8 mouse cellular contexts compared by ENCODE assay signal in genomic region chr5:103760425-103761131, GRCm38 (mm10).
A peak's percentile ranks its signal among the peaks of the same experiment; 100 is the strongest.
DNase-seq lines count a peak whose midpoint lies in the region; ATAC-seq and TF ChIP-seq lines count a peak whose summit lies in the region.

No protein-coding gene starts in this region.

- WGBS in embryonic facial prominence, embryonic 14.5 days, result 2% methylated on average over 20 of the region's 20 CpGs

- H3K79me3 ChIP-seq in C2C12 (ENCODE audit: low read depth), result peaks cover 86% of the 10 kb centered on the region

- peak overlapping the region; percentile 46 for H3ac ChIP-seq in C2C12 (ENCODE audit: control insufficient read depth, insufficient read length, low read depth)

- peak; percentile 75 for ATAC-seq in embryonic facial prominence, embryonic 14.5 days (ENCODE audit: low read depth)
- peak; percentile 27 for ATAC-seq in megakaryocyte-erythroid progenitor cell, adult 5-6 weeks (replicated peaks; ENCODE audit: low FRiP score, low TSS enrichment, poor library complexity, severe bottlenecking)

- H3K27me3 ChIP-seq in C2C12 (ENCODE audit: control insufficient read depth, insufficient read depth, insufficient read length), result no peaks in the 10 kb centered on the region
- no peaks in the 10 kb centered on the region for H3K27me3 ChIP-seq in embryonic facial prominence, embryonic 14.5 days (replicated peaks; ENCODE audit: control insufficient read depth, insufficient read depth, low read length)

- intact Hi-C loops in heart, postnatal 14 days (cut with DNase I), result no loop called here

- peaks cover 100% of the 10 kb centered on the region for H3K79me2 ChIP-seq in C2C12 (ENCODE audit: control insufficient read depth, insufficient read depth)

- H3K36me3 ChIP-seq in C2C12 (ENCODE audit: control insufficient read depth, insufficient read depth), result no peaks in the 10 kb centered on the region
- H3K36me3 ChIP-seq in embryonic facial prominence, embryonic 14.5 days (ENCODE audit: control insufficient read depth, insufficient read depth, low read length), result 0 out of 2 replicates have a peak, but pooled peaks cover under 1% of the 10 kb centered on the region

- H3K4me3 ChIP-seq in C2C12 (ENCODE audit: insufficient read depth, poor library complexity, severe bottlenecking), result peak overlapping the region; percentile 3
- H3K4me3 ChIP-seq in embryonic facial prominence, embryonic 14.5 days (ENCODE audit: low read depth, low read length), result peak overlapping the region; percentile 38

- 0 out of 2 replicates have a peak, but pooled peaks cover under 1% of the 10 kb centered on the region for H3K9me3 ChIP-seq in embryonic facial prominence, embryonic 14.5 days (ENCODE audit: control insufficient read depth, low read length)

- H3K9ac ChIP-seq in embryonic facial prominence, embryonic 14.5 days (ENCODE audit: low read depth, low read length), result peak overlapping the region; percentile 47

- peak; percentile 43 for DNase-seq in adipocyte (ENCODE audit: low spot score)
- peak; percentile 56 for DNase-seq in embryonic facial prominence, embryonic 14.5 days (ENCODE audit: low spot score)
- DNase-seq in heart, postnatal 14 days, result peak; percentile 33 to 57
- peak; percentile 63 to 74 for DNase-seq in kidney, postnatal 4 days
- peak; percentile 30 to 44 for DNase-seq in spleen, adult 18-20 months
- DNase-seq in frontal cortex, postnatal 36 days (ENCODE audit: low spot score in 2 of 2), result no peak

- no peak for TF ChIP-seq CTCF in C2C12 (IDR thresholded peaks at IDR 0.05; ENCODE audit: control insufficient read depth, insufficient read depth, insufficient read length)

- peak overlapping the region; percentile 69 for H3K4me2 ChIP-seq in embryonic facial prominence, embryonic 14.5 days (ENCODE audit: low read depth, low read length)

- H3K4me1 ChIP-seq in embryonic facial prominence, embryonic 14.5 days (ENCODE audit: control insufficient read depth, insufficient read depth, low read length), result peaks cover 8% of the 10 kb centered on the region

- peak overlapping the region; percentile 36; the same call in 1 of the 2 replicates for H3K27ac ChIP-seq in embryonic facial prominence, embryonic 14.5 days (replicated peaks; ENCODE audit: low read depth, low read length)

TF ChIP-seq in C2C12, 6 proteins besides CTCF, POLR2A, EP300 and RAD21:
- peak; percentile 53 for TF ChIP-seq MAX (IDR thresholded peaks at IDR 0.05)
- peak; percentile 93 for TF ChIP-seq USF1 (IDR thresholded peaks at IDR 0.05; ENCODE audit: low read depth)
- TF ChIP-seq MYOD1 (IDR thresholded peaks at IDR 0.05; ENCODE audit: control insufficient read depth, insufficient read length, low read depth), result no peak
- no peak for TF ChIP-seq CEBPB (IDR thresholded peaks at IDR 0.05; ENCODE audit: low read depth)
- TF ChIP-seq MYOG (IDR thresholded peaks at IDR 0.05; ENCODE audit: control insufficient read depth, extremely low read depth, insufficient read length), result no peak
- no peak for TF ChIP-seq FOSL1 (IDR thresholded peaks at IDR 0.05; ENCODE audit: insufficient read depth, low read length, poor library complexity, severe bottlenecking)

Comparison
In these comparisons a context has a peak if more than half of its experiments do, and no peak if none do; other contexts are left out.
1. DNase-seq: peak in adipocyte (single experiment), embryonic facial prominence, embryonic 14.5 days (single experiment), heart, postnatal 14 days (2 of 2), kidney, postnatal 4 days (2 of 2) and spleen, adult 18-20 months (2 of 2); none in frontal cortex, postnatal 36 days (0 of 2).